Mouse (Mus musculus) left cerebral cortex, postnatal 4 days (tissue): ENCODE data around the gene Chst14. TPM values are rescaled to one million over a fixed set of nuclear protein-coding genes. Genes with fewer than 3 reads are reported as not detected.
A peak's percentile ranks its signal among the peaks of the same experiment; 100 is the strongest.

Experiments
- DNase-seq: peaks from one replicate; pipeline ENCODE4 v3.0.0-alpha.2; 2022
- intact Hi-C: fragments of 180-260 bp; cut with DNase I; formaldehyde crosslinking; loops from one replicate; pipeline ENCODE4 v1.15.1; 2025
- total RNA-seq, 2 experiments: library from RNA; stranded (reverse); gene quantifications; 2 replicates each; pipeline ENCODE4 v1.2.3; 2021

Gene Chst14
- total RNA-seq: 1 to 10 TPM; 4.0 to 4.3 TPM

GRCm38 (mm10) chr2:118926361-118926997, at the start of gene Chst14:
TSS of gene Chst14 (plus strand) at chr2:118926496.
- peak; percentile 68 for DNase-seq
- intact Hi-C loops: no loop called here

GRCm38 (mm10) chr2:118881019-118881418, 45.3 kb upstream of the Chst14 start:
- no peak for DNase-seq
- intact Hi-C loops: loop anchor here (5.0 to 10.0 kb wide), 3 partner anchors 136 to 619 kb away; partner anchors contain the start of gene Inafm2

GRCm38 (mm10) chr2:118881956-118882355, 44.3 kb upstream of the Chst14 start:
- intact Hi-C loops: loop anchor here (5.0 to 10.0 kb wide), 3 partner anchors 137 to 620 kb away; partner anchors contain the start of gene Inafm2
- no peak for DNase-seq

DNA sequence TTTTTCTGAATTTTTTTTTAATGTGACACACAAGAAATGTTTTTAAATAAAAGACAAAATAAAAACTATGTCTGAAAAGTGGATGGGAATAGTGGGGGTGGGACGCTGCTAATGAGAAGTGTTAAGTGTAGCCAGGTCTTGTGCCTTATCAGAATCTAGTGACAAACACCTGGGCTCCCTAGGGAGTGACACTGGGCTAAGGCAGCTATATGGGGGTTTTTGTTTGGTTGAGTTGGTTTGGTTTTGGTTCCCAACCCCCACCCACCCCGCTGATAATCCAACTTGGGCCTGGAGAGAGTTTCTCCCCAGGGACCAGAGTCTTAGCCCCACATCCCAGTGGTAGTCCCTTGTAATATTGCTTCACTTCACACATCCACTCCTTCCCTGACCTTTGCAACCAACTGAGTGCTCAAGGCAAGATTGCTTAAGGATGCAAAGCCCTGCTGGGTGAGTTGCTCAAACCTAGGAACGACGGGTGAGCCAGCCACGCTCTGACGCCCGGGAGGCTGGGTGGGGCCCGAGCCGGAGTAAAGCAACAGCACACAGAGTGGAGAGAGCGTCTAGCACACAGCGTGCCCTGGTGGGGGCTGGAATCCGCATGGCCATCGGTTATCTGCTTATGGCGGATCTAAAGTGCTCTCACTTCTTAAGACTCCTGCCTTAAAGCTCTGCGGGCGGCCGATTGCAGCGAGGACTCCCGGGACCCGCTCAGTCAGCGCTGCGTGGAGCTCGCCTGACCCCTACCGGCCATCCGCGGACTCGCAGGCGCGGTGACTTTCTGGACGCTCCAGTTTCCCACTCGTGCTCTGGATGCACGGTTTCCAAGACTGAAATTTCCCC, 43.2 kb upstream of the Chst14 start:
- intact Hi-C loops: loop anchor here (5.0 to 10.0 kb wide), 3 partner anchors 138 to 621 kb away; partner anchors contain the start of gene Inafm2
- DNase-seq: peak; percentile 84

DNA sequence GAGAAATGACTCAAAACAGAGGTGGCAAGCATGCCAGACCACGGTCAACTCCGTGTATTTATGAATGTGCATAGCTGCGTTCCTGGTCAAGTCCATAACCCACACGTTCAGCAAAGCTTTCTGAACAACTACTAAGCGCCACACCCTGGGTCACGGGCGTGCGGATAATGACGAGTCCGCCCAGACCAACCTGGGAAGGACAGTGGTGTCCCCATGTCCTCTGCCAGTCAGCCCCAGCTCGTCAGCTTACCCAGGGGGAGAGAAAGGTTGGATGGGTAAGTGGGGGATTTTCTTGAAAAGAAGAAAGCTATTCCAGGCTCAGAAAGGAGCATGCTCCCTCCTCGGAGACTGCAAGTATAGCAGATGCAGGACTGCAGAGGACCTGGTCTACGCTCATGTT, 38.9 kb upstream of the Chst14 start:
- DNase-seq: no peak
- intact Hi-C loops: loop anchor here (10.0 kb wide), 1 partner anchor 143 kb away; the partner anchor contains the start of gene Inafm2

DNA sequence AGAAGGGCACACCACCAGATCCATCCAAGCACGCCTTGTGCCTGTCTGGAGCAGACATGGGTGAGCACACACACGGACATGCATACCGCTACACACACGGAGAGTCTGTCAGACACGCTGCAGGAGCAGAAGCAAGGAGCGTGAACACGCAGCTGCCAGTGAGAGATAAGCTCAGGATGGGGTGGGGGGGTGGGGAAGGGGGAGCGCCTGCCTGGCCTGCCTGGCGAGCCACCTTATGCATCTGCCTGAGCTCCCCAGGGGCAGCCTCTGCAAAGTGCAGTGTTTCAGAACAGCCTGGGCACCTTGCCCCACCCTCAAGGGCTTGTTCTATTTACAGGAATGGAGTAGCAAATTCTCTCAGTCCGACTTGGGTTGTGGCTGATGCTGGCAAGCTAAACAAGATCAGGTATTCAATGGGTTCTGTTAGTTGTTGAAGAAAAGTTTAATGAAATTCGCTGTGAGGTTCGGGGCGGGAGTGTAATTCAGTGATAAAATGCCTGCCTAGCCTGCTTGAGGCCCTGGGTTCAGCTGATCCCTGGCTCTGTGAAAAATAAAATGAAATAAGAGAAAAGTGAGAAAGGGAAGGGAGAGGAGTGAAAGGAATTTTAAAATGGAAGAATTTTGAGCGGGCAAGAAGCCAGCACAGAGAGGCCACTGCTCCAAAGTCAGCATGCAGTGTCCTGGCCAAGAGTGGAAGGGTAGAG, 38.3 kb upstream of the Chst14 start:
- intact Hi-C loops: loop anchor here (10.0 kb wide), 1 partner anchor 143 kb away; the partner anchor contains the start of gene Inafm2
- no peak for DNase-seq

GRCm38 (mm10) chr2:118891173-118891572, 35.1 kb upstream of the Chst14 start:
- intact Hi-C loops: no loop called here
- DNase-seq: no peak

DNA sequence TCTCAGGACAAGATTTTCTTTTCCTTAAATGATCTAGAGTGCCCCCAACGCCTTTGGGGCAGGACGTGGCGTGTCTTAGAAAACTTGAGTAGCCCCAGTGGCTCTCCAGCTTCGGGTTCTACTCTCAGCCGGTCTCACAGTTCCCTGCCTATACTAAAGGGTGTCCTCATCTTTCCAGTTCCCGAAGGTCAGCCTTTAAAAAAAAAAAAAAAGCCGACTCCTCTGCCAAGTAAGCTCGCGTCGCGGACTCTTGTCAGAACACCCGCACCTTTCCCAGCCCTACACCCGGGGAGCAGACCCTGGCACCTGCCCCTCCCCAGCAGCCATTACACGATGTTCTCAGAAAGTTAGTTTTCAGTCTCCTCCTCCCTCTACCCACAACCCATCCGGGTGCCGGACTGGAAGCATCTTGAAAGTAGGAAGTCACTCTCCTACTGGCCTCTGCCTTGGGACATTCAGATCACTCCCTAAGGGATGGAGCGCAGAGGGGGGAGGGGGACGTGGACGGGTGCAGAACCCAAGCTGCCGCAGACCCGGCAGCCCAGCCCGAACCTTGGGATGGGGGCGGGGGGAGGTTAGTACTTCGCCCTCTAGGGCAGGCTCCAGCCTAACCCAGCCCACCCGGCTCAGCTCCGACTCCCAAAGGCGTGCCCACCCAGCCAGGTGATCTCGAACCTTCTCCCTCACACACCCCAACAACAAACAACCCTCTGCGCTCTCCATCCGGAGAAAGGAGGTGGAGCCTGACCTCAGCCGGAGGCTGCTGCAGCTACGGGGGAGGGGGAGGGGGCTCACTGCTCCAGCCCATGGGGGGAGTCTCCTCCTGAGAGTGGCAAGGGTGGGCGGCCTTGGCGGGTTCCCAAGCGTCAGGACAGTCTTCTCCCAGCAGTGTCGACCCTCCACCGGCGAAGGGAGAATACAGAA, 30.0 kb upstream of the Chst14 start:
- intact Hi-C loops: no loop called here

GRCm38 (mm10) chr2:118896914-118897291, 29.4 kb upstream of the Chst14 start:
- DNase-seq: no peak
- intact Hi-C loops: no loop called here

More for the DNA sequence above, 30.0 kb upstream of the Chst14 start:
- DNase-seq: peak; percentile 42

DNA sequence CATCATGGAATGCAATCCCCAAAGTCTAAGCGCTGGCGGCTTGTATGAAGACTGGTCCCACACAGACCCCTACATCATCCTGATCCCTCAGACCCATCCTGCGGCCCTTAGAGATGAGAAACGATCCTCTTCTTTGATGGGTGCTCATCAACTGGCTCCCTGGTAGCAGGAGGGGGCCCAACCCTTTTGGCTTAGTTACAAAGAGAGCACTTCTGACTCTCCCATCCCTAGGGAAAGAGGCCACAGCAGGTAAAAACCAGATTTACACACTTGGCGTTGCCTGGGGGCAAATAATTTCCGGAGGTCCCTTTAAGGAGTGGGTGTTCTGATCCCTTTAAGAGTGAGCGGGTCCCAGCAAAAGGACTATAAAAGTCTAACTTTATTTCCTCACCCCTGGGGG, 28.9 kb upstream of the Chst14 start:
- DNase-seq: no peak
- intact Hi-C loops: no loop called here

GRCm38 (mm10) chr2:118897808-118898207, 28.5 kb upstream of the Chst14 start:
- no peak for DNase-seq
- intact Hi-C loops: no loop called here

GRCm38 (mm10) chr2:118898771-118899170, 27.5 kb upstream of the Chst14 start:
- intact Hi-C loops: no loop called here
- no peak for DNase-seq

DNA sequence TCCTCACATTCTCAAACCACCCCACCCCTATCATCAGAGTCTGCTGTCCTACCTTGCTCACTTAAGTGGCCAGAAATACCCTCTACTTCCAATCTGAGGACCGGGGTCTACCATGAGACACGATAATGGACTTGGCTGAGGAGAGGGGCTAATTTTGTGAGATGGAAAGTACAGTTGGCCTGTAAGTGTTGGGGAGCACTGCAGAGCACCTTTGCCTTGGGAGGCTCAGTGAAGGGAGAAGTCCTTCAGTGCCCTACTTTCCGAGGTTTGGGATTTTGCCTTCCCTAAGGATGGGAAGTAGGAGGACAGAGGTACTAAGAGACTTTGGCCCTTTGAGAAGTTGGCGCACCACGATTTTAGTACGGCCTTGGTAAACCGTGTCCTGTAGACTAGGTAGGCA, 27.0 kb upstream of the Chst14 start:
- intact Hi-C loops: no loop called here
- no peak for DNase-seq

- intact Hi-C loops: loop anchor here (5.0 kb wide), 1 partner anchor 77 kb away; no protein-coding TSS in a partner anchor
- DNase-seq: peak; percentile 22
These were observed 26.1 kb upstream of the Chst14 start, which contains the start of gene Bahd1 for GRCm38 (mm10) chr2:118899981-118900825. TSS of gene Bahd1 (plus strand) at chr2:118900377.

GRCm38 (mm10) chr2:118900826-118901140, 25.5 kb upstream of the Chst14 start:
- peak; percentile 9 for DNase-seq
- intact Hi-C loops: loop anchor here (5.0 kb wide), 1 partner anchor 77 kb away; no protein-coding TSS in a partner anchor

DNA sequence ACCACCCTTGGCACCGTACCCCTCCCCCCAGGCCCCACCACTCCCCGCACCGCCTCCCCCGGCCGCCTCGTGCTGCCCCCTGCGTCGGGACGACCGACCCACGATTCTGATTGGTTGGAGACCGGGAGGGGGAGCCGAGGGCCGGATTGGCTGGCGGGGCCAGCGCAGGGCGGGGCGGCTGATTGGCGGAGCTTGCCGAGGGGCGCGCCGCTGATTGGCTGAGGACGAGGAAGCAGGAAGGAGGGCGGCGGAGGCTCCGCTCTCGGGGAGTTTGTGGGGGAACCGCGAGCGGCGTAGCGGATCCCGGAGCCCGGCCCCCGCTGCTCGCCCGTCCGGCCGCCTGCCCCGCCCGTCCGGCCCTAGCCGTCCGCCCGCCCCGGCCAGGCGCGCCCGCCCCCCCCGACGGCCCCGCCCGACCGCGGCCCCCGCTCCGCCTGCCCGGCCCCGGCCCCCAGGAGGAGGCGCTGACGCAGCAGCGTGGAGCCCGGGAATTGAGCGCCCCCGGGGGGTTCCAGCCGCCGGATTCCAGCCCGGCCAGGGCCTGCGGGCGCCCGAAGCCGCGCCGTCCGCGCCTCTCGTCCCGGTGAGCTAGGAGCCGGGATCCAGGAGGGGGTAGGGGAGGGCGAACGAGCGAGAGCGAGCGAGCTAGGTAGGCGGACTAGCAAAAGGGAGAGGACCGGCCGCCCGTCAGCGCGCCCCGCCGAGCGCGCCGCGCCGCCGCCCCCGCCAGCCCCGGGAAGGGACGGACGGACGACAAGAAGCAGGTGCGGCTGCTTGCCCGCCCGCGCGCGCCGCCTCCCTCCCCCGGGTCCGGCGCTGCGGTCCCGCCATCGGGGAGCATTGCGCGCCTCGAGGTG, 24.9 kb upstream of the Chst14 start:
- DNase-seq: peak; percentile 98
- intact Hi-C loops: loop anchor here (5.0 kb wide), 1 partner anchor 76 kb away; no protein-coding TSS in a partner anchor

- intact Hi-C loops: loop anchor here (5.0 kb wide), 1 partner anchor 75 kb away; no protein-coding TSS in a partner anchor
- peak; percentile 49 for DNase-seq
These were observed 24.0 kb upstream of the Chst14 start for GRCm38 (mm10) chr2:118902051-118903025.
